Mouse (Mus musculus) ES-Bruce4 (cell line): Measurements from ENCODE around the gene Csad. TPM values are rescaled to one million over a fixed set of nuclear protein-coding genes. Genes with fewer than 3 reads are reported as not detected.
A peak's percentile ranks its signal among the peaks of the same experiment; 100 is the strongest.

Experiments
- H3K27ac ChIP-seq: 2 replicates; pipeline ENCODE4 v1.5.1; 2012; ENCODE audit warnings: low read length, inconsistent platforms; ENCODE audit not compliant: insufficient read depth
- H3K27me3 ChIP-seq: 2 replicates; pipeline ENCODE4 v1.6.1; 2012; ENCODE audit warnings: mild to moderate bottlenecking, low read length, inconsistent platforms; ENCODE audit not compliant: control insufficient read depth, poor library complexity, insufficient read depth, severe bottlenecking
- H3K36me3 ChIP-seq: 2 replicates; pipeline ENCODE4 v1.6.1; 2012; ENCODE audit warnings: inconsistent platforms, mild to moderate bottlenecking, low read length, moderate library complexity; ENCODE audit not compliant: control insufficient read depth, poor library complexity, insufficient read depth, severe bottlenecking
- H3K4me1 ChIP-seq: one replicate; pipeline ENCODE4 v1.8.1; 2011; ENCODE audit warnings: low read length; ENCODE audit not compliant: control insufficient read depth, insufficient read depth
- H3K4me3 ChIP-seq: 2 replicates; pipeline ENCODE4 v1.5.1; 2011; ENCODE audit warnings: low read depth, mild to moderate bottlenecking, low read length
- H3K9ac ChIP-seq: 2 replicates; pipeline ENCODE4 v1.6.1; 2012; ENCODE audit warnings: low read depth, mild to moderate bottlenecking, inconsistent platforms; ENCODE audit not compliant: poor library complexity, severe bottlenecking
- H3K9me3 ChIP-seq: replicated peaks from 2 replicates; pipeline ENCODE4 v1.6.1; 2012; ENCODE audit warnings: mild to moderate bottlenecking, low read length, inconsistent platforms; ENCODE audit not compliant: control insufficient read depth, poor library complexity, insufficient read depth, severe bottlenecking
- CTCF ChIP-seq: IDR thresholded peaks from one replicate; pipeline ENCODE4 v1.8.1; 2011; ENCODE audit warnings: low read depth, low read length
- EP300 ChIP-seq: IDR thresholded peaks from 2 replicates; pipeline ENCODE4 v1.6.1; 2011; ENCODE audit warnings: low read depth, low read length; ENCODE audit not compliant: insufficient read depth
- POLR2A ChIP-seq: IDR thresholded peaks from one replicate; pipeline ENCODE4 v1.8.1; 2011; ENCODE audit warnings: low read length; ENCODE audit not compliant: insufficient read depth
- polyA plus RNA-seq: library from polyadenylated mRNA; stranded (reverse); fragments of >200 nt; gene quantifications from 2 replicates; pipeline ENCODE4 v1.2.4, GENCODE M21; 2011; ENCODE audit warnings: low read depth; ENCODE audit not compliant: missing spikeins, insufficient read depth, insufficient read length

Gene Csad
- polyA plus RNA-seq, 1 experiment, result 17.8 TPM

DNA sequence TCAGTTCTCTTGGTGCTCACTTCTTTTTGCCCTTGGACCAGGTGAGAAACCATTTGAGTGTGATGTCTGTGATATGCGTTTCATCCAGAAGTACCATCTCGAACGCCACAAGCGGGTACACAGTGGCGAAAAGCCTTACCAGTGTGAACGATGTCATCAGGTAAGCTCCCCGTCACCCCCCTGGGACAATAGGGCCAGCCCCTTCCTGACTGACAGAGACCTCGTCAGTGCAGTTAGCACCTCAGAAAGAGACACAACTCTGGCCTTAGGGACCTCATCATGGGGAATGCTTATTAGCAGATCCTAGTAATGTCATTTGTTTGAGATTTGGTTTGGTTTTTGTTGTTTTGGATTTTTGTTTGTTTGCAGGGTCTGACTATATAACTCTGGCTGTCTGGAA lies 4.6 kb upstream of the Csad start:
- TF ChIP-seq POLR2A (no peak), CTCF (no peak), EP300 (no peak)
- Histone ChIP-seq H3K9ac (no peak overlapping the region), H3K9me3 (no peaks in the 10 kb centered on the region), H3K36me3 (peaks cover 37% of the 10 kb centered on the region), H3K27me3 (no peaks in the 10 kb centered on the region), H3K4me3 (no peak overlapping the region), H3K27ac (0 out of 2 replicates have a peak overlapping the region, but pooled peaks have one; percentile 7), H3K4me1 (peaks cover 25% of the 10 kb centered on the region)

- H3K27ac ChIP-seq, result no peak overlapping the region
- no peak for TF ChIP-seq POLR2A
- H3K9me3 ChIP-seq, result no peaks in the 10 kb centered on the region
- H3K4me1 ChIP-seq, result peaks cover 21% of the 10 kb centered on the region
- no peak overlapping the region for H3K9ac ChIP-seq
- no peaks in the 10 kb centered on the region for H3K27me3 ChIP-seq
- no peak overlapping the region for H3K4me3 ChIP-seq
- peaks cover 34% of the 10 kb centered on the region for H3K36me3 ChIP-seq
Measured at GRCm38 (mm10) chr15:102208092-102208561, 3.6 kb upstream of the Csad start.

DNA sequence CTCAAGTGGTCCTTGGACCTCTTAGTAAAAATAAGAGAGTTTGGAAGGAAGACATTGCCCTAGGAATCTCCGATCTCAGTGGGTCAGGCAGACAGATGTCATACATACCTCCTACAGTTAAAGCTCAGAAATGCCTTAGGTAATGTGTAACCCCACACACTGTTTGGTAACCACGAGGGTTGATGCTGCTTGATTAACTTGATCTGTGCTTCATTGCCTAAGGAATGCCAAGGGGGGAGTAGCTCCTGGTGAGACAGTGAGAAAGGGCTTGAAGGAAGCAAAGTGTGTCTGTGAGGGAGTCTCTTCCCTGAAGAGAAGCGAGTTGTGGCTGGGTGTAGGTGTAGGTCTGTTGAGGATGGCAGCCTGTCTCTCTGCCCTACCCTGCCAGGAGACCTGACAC lies 2.8 kb upstream of the Csad start:
- TF ChIP-seq CTCF (no peak), EP300 (no peak), POLR2A (no peak)
- Histone ChIP-seq H3K27ac (no peak overlapping the region), H3K36me3 (peaks cover 26% of the 10 kb centered on the region), H3K9ac (no peak overlapping the region), H3K27me3 (no peaks in the 10 kb centered on the region), H3K4me1 (peaks cover 16% of the 10 kb centered on the region), H3K9me3 (no peaks in the 10 kb centered on the region), H3K4me3 (no peak overlapping the region)

GRCm38 (mm10) chr15:102205779-102206178 lies 1.3 kb upstream of the Csad start:
- H3K27me3 ChIP-seq, result no peaks in the 10 kb centered on the region
- TF ChIP-seq EP300 (no peak), POLR2A (no peak), CTCF (no peak)
- H3K36me3 ChIP-seq, result peaks cover 26% of the 10 kb centered on the region
- H3K27ac ChIP-seq, result 0 out of 2 replicates have a peak overlapping the region, but pooled peaks have one; percentile 30
- peak overlapping the region; percentile 6 for H3K9ac ChIP-seq
- H3K9me3 ChIP-seq, result no peaks in the 10 kb centered on the region
- H3K4me3 ChIP-seq, result peak overlapping the region; percentile 30
- peaks cover 15% of the 10 kb centered on the region for H3K4me1 ChIP-seq

- H3K4me3 ChIP-seq, result peak overlapping the region; percentile 67
- no peaks in the 10 kb centered on the region for H3K27me3 ChIP-seq
- TF ChIP-seq POLR2A (no peak), CTCF (no peak), EP300 (no peak)
- H3K4me1 ChIP-seq, result peaks cover 11% of the 10 kb centered on the region
- H3K9me3 ChIP-seq, result no peaks in the 10 kb centered on the region
- peak overlapping the region; percentile 97 for H3K9ac ChIP-seq
- peaks cover 21% of the 10 kb centered on the region for H3K36me3 ChIP-seq
- H3K27ac ChIP-seq, result peak overlapping the region; percentile 77
Measured at GRCm38 (mm10) chr15:102203835-102204381, 616 bp downstream of the Csad start.

GRCm38 (mm10) chr15:102202971-102203834 lies 1.3 kb downstream of the Csad start, which contains the start of gene Zfp740:
TSS of gene Zfp740 (plus strand) at chr15:102203249.
- no peak for TF ChIP-seq CTCF
- TF ChIP-seq POLR2A, result peak; percentile 11
- 0 out of 2 replicates have a peak, but pooled peaks have one; percentile 3 for TF ChIP-seq EP300
- Histone ChIP-seq H3K9ac (peak within 1 kb of the TSS; percentile 97), H3K4me3 (peak within 1 kb of the TSS; percentile 73), H3K4me1 (peaks cover 9% of the 10 kb centered on the region), H3K27me3 (no peaks in the 10 kb centered on the region), H3K36me3 (peaks cover 18% of the 10 kb centered on the region), H3K9me3 (no peaks in the 10 kb centered on the region), H3K27ac (peak within 1 kb of the TSS; percentile 77)
